Mouse (Mus musculus) brain, embryonic 14.5 days (tissue): ENCODE measurements at regions not wholly inside any gene's neighbourhood (a gene's known extent, or its start where the extent isn't known, plus 50 kb on each side); places are given as distances from the start of the nearest gene placed in this dataset.

Experiments
- DNase-seq: peaks from one replicate; pipeline ENCODE4 v3.0.0-alpha.2; 2011; ENCODE audit warnings: low read depth
- CTCF ChIP-seq: fragments of 200-500 bp; IDR thresholded peaks from 2 replicates; pipeline ENCODE4 v1.5.1; 2012; ENCODE audit warnings: inconsistent platforms, mild to moderate bottlenecking, moderate library complexity, borderline replicate concordance; ENCODE audit not compliant: insufficient read depth, insufficient read length; ENCODE audit errors: extremely low read depth
- POLR2A ChIP-seq: fragments of 200-500 bp; IDR thresholded peaks from 2 replicates; pipeline ENCODE4 v1.6.1; 2012; ENCODE audit warnings: mild to moderate bottlenecking, inconsistent platforms, borderline replicate concordance; ENCODE audit not compliant: poor library complexity, insufficient read depth, insufficient read length, severe bottlenecking; ENCODE audit errors: extremely low read depth

DNA sequence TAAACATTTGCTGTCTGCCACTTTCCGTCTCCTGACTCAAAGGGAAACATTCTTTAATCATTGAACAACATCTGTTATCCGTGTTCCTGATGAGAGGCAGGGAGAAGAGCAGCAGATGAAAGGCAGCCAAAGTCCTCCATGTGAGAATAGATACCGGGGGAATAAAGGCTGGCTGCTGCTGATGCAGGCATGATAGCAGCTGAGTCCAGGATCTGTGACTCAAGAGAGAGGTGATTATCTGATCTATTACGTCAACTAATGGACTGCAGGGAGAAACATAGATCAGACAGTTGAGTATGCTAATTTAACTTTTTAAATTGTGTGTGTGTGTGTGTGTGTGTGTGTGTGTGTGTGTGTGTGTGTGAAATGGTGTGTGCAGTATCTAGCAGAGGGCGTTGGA is 1140.0 kb downstream of the Dpp10 start:
- DNase-seq, result peak; percentile 62
- no peak for TF ChIP-seq POLR2A
- no peak for TF ChIP-seq CTCF

DNA sequence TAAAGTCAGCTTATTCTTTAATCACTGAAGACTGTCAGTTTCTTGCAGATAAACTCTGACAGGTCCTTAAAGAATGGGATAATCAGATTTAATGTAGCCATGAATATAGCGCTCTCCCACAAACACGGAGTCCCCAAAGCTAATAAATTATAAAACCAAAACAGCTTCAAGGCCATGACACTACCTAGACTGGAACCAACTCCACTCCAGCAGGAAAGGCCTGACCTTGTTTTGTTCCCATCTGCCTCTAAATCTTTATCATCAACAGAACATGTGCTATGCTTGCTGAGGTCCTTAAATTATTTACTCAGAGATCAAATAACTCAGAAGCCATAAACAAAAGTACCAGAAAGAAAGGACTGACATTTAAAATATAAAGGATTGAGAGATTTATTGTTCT is 1156.3 kb downstream of the Dpp10 start:
- DNase-seq, result no peak
- TF ChIP-seq CTCF (no peak), POLR2A (no peak)

DNA sequence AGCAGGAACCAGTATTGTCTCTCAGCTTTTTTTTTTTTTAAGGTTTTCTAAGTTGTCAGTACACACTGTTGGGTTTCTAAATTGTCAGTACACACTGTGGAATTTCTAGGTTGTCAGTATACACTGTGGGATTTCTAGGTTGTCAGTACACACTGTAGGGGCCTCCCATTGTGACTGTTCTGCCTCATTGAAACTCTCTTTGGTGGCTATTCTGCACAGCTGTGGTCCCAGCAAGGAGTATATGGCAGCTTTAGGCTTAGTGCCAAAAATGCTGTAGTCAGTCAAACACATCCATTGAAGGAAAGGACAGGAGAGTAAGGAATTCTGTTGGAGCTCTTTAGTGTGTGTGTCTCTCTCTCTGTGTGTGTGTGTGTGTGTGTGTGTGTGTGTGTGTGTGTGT is 1186.4 kb downstream of the Dpp10 start:
- DNase-seq, result peak; percentile 44
- TF ChIP-seq POLR2A (no peak), CTCF (no peak)
